In genomic region chr14:75640846-75641245, GRCm38 (mm10) we compare ENCODE assay signal across 11 mouse cellular contexts. TPM values are rescaled to one million over a fixed set of nuclear protein-coding genes. Genes with fewer than 3 reads are reported as not detected.
A peak's percentile ranks its signal among the peaks of the same experiment; 100 is the strongest.
DNase-seq lines count a peak whose midpoint lies in the region; ATAC-seq lines count a peak whose summit lies in the region.
"Had no signal": no experiment of that assay in that cellular context is flagged by ENCODE, and none has a peak within 500 bp of the region (broad histone marks: within the 10 kb centered on the region; RNA-seq: fewer than 3 reads in every experiment).

No protein-coding gene starts in this region.

- DNase-seq in cerebellum, postnatal 10 days: peak; percentile 54 to 59
- no peak for DNase-seq in cerebellum, adult 11-12 months
- peak; percentile 23 for DNase-seq in left cerebral cortex, postnatal 4 days
- DNase-seq in left cerebral cortex, adult 8-10 months (ENCODE audit: low spot score in 2 of 2): no peak
- DNase-seq in ZHBTc4 (ENCODE audit: low read depth, low spot score): peak; percentile 1
- DNase-seq in right cerebral cortex, postnatal 14 days: no peak
- DNase-seq: heart, adult 11 months; lung, postnatal 4 days had no signal

- intact Hi-C loops in left cerebral cortex, postnatal 4 days (cut with DNase I): loop anchor here (5.0 to 10.0 kb wide), 2 partner anchors 71 to 296 kb away; no protein-coding TSS in a partner anchor

- peak; percentile 61; the same call in 1 of the 2 replicates for ATAC-seq in megakaryocyte progenitor cell, adult 5-6 weeks (replicated peaks; ENCODE audit: poor library complexity)
- ATAC-seq in megakaryocyte, adult 5-6 weeks (ENCODE audit: poor library complexity, severe bottlenecking): no peak

RNA-seq across cellular contexts. Expression of gene Erich6b, which starts 1.2 kb away (rescaled TPM):
- not detected for total RNA-seq in left cerebral cortex, postnatal 4 days (2021)
- not detected for total RNA-seq in left cerebral cortex, adult 8-10 months (2022)
- not detected in 2 replicates for total RNA-seq in megakaryocyte progenitor cell, adult 5-6 weeks (2015)
- total RNA-seq in megakaryocyte progenitor cell, adult 5-6 weeks (2017): not detected in 2 replicates
- total RNA-seq in megakaryocyte, adult 5-6 weeks (2015): not detected in 2 replicates
- total RNA-seq in megakaryocyte, adult 5-6 weeks (2017): not detected in 2 replicates
- total RNA-seq: layer of hippocampus, adult 8-10 months had no signal

RNA-seq across cellular contexts. Expression of gene Spert, which starts 47.9 kb away (rescaled TPM):
- total RNA-seq in left cerebral cortex, postnatal 4 days (2021): not detected
- total RNA-seq in left cerebral cortex, adult 8-10 months (2022): not detected
- not detected in 2 replicates for total RNA-seq in megakaryocyte progenitor cell, adult 5-6 weeks (2015)
- total RNA-seq in megakaryocyte progenitor cell, adult 5-6 weeks (2017): not detected in 2 replicates
- not detected in 2 replicates for total RNA-seq in megakaryocyte, adult 5-6 weeks (2015)
- total RNA-seq in megakaryocyte, adult 5-6 weeks (2017): not detected in 2 replicates
- total RNA-seq: layer of hippocampus, adult 8-10 months had no signal

Comparison
In these comparisons a context has a peak if more than half of its experiments do, and no peak if none do; other contexts are left out.
1. DNase-seq: peak in cerebellum, postnatal 10 days (2 of 2), left cerebral cortex, postnatal 4 days (single experiment) and ZHBTc4 (single experiment); none in cerebellum, adult 11-12 months (single experiment), left cerebral cortex, adult 8-10 months (0 of 2) and right cerebral cortex, postnatal 14 days (single experiment).